Mouse (Mus musculus): Measurements from ENCODE around the gene Rab23.

Gene Rab23

DNA sequence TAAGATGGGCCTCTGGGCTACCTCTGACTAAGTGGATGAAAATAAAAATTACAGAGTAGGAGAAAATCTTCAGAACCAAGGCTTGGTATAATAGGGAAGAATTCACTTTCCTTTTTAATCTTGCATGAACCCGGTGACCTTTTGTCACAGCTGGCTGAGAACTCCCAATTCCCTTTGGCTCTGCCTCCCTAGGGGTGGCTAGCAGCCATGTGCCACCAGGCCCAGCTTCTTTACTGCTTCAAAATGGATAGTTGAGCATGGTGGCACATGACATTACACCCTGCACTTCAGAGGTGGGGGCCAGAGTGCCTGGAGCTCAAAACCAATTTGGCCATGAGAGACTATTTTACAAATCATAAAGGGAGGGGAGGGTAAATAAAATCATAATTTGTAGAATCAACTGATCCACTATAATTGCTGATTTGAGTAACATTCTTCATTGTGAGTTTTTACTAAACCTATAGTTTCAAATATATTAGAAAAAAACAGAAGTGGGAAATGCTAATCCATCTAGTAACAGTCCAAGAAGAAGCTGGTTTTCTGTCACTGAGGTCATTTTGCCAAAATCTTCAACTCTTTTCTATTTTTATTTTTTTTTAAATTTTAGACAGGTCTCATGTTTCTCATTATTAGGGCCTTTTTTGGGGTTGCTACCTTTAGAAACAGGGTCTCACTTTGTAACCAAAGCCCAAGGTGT lies 48.6 kb downstream of the Rab23 start:
- DNase-seq (ENCODE audit: low spot score), result no peak

DNA sequence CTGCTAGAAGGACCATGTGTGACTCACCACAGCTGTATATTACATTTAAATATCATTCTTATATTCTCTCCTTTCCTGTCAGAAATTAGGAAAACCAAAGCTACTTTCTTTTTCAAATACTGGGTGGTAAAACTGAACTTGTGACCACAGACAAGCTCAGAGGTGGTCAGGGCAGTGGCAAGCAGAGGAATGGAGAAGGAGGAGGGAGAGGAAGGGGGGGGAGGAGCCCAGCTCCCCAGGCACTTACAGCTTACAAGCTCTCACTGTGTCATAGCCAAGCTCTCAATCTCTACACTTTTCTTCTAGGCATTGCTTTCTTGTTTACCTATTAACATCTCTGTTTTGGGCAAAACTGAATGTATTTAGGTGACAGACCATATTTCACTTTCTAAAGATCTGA lies 49.1 kb downstream of the Rab23 start:
- DNase-seq (ENCODE audit: low spot score), result no peak

DNA sequence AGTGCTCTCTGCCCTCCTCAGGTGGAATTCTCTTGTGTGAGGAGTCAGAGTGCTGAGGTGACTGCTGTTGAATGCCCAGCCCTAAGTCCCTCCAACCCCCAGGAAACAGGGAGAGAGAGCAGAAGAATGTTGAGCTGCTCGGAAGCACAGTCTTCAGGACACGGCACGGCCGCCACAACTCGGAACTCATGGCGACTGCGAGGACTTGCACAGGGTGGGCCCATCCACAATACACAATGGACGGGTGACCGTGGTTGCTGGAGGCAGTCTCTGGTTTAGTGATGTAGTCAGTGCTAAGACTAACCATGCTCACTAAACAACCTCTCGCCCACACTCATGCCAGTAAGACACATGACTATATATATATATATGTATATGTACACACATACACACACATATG lies 51.9 kb downstream of the Rab23 start:
- DNase-seq (ENCODE audit: low spot score), result no peak

DNA sequence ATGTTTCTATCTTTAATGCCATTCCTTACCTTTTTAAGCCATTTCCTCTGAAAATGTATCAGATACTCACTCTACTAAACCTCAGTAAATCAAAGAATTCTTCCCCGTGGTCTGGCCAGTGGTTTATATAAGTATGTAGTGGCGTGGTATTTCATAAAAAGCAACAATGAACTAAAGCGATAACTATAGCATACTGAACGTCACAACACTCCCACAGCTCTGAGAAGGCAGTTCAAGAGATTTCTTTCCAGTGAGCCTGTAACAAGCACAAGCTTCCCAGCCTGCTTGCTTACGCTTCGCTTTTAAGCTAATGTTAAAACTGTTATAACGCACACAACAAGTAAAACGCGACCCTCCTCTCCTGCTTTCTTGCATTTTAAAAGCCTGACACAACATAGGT lies 52.4 kb downstream of the Rab23 start:
- no peak for DNase-seq (ENCODE audit: low spot score)

DNA sequence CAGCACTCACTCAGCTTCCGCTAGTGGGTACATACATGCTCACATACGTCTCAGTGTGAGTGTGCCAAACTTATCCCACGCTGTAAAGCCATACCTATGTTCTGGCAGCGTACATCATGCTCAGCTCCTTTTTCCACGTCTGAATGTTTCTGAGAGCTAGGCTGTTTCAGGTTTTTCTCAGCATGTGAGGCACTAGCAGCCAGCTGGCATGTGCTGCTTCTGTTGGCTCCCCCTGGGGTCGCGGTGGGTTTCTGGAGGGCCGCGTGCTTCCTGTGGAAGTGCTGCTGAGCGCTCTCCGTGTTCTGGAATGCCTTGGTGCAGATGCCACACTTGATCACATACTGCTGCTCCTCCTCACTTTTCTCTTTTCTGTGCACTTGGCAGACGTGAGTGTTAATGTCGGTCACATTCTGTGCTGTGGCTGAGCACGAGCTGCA lies 56.5 kb downstream of the Rab23 start:
- DNase-seq (ENCODE audit: low spot score), result no peak

DNA sequence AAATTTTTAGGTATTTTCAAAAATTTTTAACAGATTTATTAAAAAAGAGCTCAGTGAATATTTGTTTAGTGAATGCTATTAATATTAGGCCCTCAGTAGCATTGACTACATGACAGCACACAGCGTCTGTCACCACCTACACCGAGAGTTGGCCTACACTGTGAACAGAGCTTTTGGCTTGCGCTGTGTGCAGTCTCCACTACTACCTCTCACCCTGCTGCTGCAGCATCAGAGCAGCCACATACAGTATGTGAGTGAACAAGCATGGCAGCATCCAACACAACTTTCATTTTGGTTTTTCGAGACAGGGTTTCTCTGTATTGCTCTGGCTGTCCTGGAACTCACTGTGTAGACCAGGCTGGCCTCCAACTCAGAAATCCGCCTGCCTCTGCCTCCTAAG lies 64.9 kb downstream of the Rab23 start:
- no peak for DNase-seq (ENCODE audit: low spot score)

DNA sequence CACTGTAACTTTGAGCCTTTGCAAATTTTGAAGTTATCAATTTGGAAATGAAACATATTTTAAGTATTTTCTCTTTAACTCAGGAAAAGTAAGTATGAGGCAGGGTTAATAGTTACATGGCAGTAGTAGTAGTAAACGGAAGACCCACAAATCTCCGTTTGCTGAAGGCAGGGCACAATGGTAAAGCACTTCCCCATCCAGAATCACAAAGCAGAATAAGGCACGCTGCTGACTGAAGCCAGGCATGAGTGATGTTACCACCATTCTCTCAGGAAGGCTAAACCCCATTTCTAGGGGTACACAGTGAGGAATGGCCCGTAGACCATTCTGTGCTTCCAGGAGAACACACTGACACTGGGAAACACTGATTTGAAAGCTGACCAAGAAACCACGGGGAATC lies 68.4 kb downstream of the Rab23 start:
- DNase-seq (ENCODE audit: low spot score), result no peak

DNA sequence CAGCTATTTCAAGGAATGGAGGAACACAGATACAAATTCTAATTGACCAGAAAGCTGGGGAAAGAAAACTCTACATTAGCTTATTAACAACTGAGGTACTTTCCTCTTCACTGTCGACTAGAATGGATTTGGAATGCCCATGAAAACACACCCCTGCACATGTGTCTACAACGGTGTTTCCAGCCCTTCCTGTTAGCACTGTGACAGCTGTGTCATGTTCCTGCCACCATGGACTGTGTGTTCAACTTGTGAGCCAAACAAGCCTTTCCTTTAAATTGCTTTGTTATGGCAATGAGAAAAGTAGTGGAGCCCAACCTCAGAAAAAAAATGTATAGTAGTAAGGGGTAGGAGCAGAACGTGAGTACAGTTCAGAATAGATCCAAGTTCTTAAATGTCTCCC lies 68.8 kb downstream of the Rab23 start:
- no peak for DNase-seq (ENCODE audit: low spot score)

Measured in retina, embryonic 14.5 days (tissue).